Mouse (Mus musculus): Measurements from ENCODE around the gene Rnf167. TPM values are rescaled to one million over a fixed set of nuclear protein-coding genes. Genes with fewer than 3 reads are reported as not detected.

Rnf167 gene
- polyA plus RNA-seq, 1 experiment from 2014 or later, result 85.6 TPM

DNA sequence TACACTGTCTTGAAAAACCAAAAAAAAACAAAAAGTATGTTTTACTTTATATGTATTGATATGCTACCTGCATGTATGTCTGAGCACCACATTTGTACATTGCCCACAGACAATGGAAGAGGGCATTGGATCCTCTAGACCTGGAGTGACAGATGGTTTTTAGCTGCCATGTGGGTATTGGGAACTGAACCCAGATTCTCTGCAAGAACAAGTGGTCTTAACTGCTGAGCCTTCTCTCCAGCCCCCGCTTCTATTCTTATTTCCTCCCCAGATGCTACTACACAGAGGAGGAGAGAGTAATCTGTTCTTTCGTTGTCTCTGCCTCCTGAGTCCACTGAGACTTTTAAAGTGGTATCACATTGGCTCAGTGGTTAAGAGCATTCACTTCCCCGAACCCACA is 46.5 kb downstream of the Rnf167 start:
- Histone ChIP-seq H3K4me3 (no peak overlapping the region), H3K27ac (replicated peaks) (no peak overlapping the region), H3K4me1 (peaks cover 7% of the 10 kb centered on the region), H3K27me3 (ENCODE audit: low read depth, poor library complexity, severe bottlenecking) (no peaks in the 10 kb centered on the region; the same call in 1 of the 2 replicates), H3K36me3 (no peaks in the 10 kb centered on the region), H3K9me3 (replicated peaks) (no peaks in the 10 kb centered on the region)
- DNase-seq (ENCODE audit: low spot score), result no peak
- 76% methylated on average over 3 of the region's 3 CpGs for WGBS

DNA sequence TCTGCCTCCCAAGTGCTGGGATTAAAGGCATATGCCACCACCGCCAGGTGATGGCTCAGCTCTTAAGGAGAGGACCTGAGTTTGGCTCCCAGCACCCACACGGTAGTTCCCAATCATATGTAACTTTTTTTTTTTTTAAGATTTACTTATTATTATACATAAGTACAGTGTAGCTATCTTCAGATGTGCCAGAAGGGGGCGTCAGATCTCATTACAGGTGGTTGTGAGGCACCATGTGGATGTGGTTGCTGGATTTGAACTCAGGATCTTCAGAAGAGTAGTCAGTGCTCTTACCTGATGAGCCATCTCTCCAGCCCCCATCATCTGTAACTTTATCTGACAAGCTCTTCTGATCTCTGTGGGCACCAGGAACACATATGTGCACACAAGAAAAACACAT is 50.3 kb downstream of the Rnf167 start:
- H3K27me3 ChIP-seq (ENCODE audit: low read depth, poor library complexity, severe bottlenecking), result peaks cover 8% of the 10 kb centered on the region; the same call in 1 of the 2 replicates
- H3K27ac ChIP-seq (replicated peaks), result no peak overlapping the region
- DNase-seq (ENCODE audit: low spot score), result no peak
- H3K36me3 ChIP-seq, result peaks cover 1% of the 10 kb centered on the region; the same call in 1 of the 2 replicates
- H3K4me1 ChIP-seq, result peaks cover 27% of the 10 kb centered on the region
- WGBS, result 81% methylated on average over 3 of the region's 3 CpGs
- no peak overlapping the region for H3K4me3 ChIP-seq
- no peaks in the 10 kb centered on the region for H3K9me3 ChIP-seq (replicated peaks)

DNA sequence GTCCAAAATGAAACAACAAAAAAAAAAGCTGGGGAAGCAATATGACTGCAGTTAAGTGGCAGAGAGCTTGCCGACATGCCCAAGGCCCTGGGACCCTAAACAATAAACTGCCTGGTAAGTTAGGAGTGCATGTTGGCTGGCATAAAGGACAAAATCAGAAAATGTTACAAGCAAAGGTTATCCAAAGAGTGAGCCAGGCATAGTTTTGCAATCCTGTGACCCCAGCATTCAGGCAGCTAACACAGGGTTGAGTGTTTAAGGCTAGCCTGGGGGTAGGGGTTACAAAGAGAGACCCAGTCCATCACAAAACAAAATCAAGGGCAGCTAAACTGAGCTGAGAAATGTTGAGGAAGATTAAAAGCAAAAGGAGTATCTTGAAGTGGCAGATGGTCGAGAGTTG is 52.0 kb downstream of the Rnf167 start:
- Histone ChIP-seq H3K4me1 (peaks cover 35% of the 10 kb centered on the region), H3K4me3 (peak overlapping the region; percentile 93; the same call in 1 of the 2 replicates), H3K9me3 (replicated peaks) (no peaks in the 10 kb centered on the region), H3K36me3 (peaks cover 18% of the 10 kb centered on the region), H3K27me3 (ENCODE audit: low read depth, poor library complexity, severe bottlenecking) (peaks cover 8% of the 10 kb centered on the region; the same call in 1 of the 2 replicates), H3K27ac (replicated peaks) (no peak overlapping the region)
- DNase-seq (ENCODE audit: low spot score), result no peak
- 78% methylated on average over 2 of the region's 2 CpGs for WGBS

DNA sequence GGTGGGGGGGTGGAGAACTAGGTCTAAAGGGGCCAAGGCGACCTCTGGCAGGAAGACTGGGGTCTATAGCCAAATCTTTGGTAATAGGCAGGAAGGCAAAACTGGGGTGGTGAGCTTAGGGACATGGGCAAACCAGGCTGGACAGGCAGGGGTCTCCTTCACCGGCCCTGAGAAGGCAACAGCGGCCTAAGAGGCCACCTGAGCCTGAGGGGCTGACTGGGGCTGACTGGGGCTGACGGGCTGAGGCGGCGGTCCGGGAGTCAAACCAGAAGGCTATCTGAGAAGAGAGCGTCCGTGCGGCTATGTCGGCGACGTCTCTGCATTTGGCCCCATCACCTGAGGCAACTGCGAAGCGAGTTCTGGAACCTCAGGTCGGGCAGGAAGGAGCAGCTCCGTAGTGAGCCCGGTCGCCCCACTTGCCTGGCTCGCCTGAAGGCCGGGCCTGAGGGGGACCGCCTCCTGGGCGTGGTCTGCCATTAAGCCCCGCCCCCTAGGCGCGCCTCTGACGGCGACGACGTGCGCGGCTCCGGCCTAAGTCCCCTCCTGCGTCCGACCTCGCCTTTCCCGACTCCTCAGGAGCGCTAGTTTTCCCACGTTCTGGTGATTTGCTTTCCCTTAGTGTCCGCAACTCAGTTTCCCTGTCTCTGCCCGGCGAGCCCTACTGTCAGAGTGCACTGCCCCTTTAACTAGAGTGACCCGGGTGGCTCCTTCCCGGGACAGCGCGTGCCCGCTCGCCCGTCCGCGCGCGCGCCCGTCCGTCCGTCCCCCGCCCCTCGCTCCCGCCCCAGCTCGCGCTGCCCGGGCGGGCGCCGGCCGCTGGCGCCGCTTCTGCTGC is 52.9 kb downstream of the Rnf167 start, which contains the start of the genes Inca1 and Kif1c:
Inca1 (minus strand) TSS at position 434 of the 835 bp plus-strand sequence.
Kif1c (plus strand) TSS at position 827 of the 835 bp plus-strand sequence.
- DNase-seq (ENCODE audit: low spot score), result peak; percentile 90
- WGBS, result under 1% methylated on average over 69 of the region's 69 CpGs
- peak within 1 kb of the TSS; percentile 95 for H3K27ac ChIP-seq (replicated peaks)

DNA sequence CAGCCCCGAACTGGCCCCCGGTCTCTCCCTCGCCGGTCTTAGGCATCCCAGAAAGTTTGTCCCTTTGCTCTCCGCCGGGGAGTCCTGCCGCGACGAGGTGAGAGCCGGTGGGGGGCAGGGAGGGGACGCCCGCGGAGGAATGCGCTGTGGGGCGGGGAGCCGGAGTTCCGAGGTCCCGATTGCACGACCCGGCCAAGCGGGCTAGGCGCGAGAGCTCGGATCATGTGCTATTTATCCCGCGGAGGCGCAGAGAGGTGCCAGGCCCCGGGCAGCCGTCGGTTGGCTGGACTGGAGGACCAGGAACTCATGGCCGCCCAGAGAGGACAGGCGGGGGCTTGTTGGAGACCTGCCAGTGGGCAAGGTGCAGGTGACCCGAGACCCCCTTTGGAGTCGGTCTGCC is 53.6 kb downstream of the Rnf167 start:
- Histone ChIP-seq H3K27me3 (ENCODE audit: low read depth, poor library complexity, severe bottlenecking) (peaks cover 8% of the 10 kb centered on the region; the same call in 1 of the 2 replicates), H3K4me3 (peak overlapping the region; percentile 93), H3K9me3 (replicated peaks) (no peaks in the 10 kb centered on the region), H3K36me3 (peaks cover 34% of the 10 kb centered on the region), H3K4me1 (peaks cover 35% of the 10 kb centered on the region), H3K27ac (replicated peaks) (peak overlapping the region; percentile 95)
- WGBS, result under 1% methylated on average over 34 of the region's 34 CpGs
- peak; percentile 66 for DNase-seq (ENCODE audit: low spot score)

More for the DNA sequence above, 52.9 kb downstream of the Rnf167 start, which contains the start of the genes Inca1 and Kif1c:
- H3K9me3 ChIP-seq (replicated peaks), result no peaks in the 10 kb centered on the region
- H3K4me1 ChIP-seq, result peaks cover 35% of the 10 kb centered on the region
- peak within 1 kb of the TSS; percentile 93 for H3K4me3 ChIP-seq
- H3K36me3 ChIP-seq, result peaks cover 27% of the 10 kb centered on the region
- peaks cover 8% of the 10 kb centered on the region; the same call in 1 of the 2 replicates for H3K27me3 ChIP-seq (ENCODE audit: low read depth, poor library complexity, severe bottlenecking)

Other genes starting within 250 kb of the Rnf167 start
- gene Pelp1, start 237.2 kb upstream of the Rnf167 start, polyA plus RNA-seq (2016; fragmentation: Nextera tagmentation; extraction: Ambion mirVana), result 52.2 and 53.2 TPM in 2 replicates
- gene Arrb2, start 214.6 kb upstream of the Rnf167 start, polyA plus RNA-seq (2016; fragmentation: Nextera tagmentation; extraction: Ambion mirVana), result 28.3 and 37.4 TPM in 2 replicates
- gene Med11, start 195.3 kb upstream of the Rnf167 start, polyA plus RNA-seq (2016; fragmentation: Nextera tagmentation; extraction: Ambion mirVana), result 39.7 and 44.6 TPM in 2 replicates
- 0.14 and 0.40 TPM in 2 replicates for gene Zmynd15, start 187.8 kb upstream of the Rnf167 start, polyA plus RNA-seq (2016; fragmentation: Nextera tagmentation; extraction: Ambion mirVana)
- 0.46 and 0.63 TPM in 2 replicates for gene Cxcl16, start 187.3 kb upstream of the Rnf167 start, polyA plus RNA-seq (2016; fragmentation: Nextera tagmentation; extraction: Ambion mirVana)
- gene Tm4sf5, start 142.0 kb upstream of the Rnf167 start, polyA plus RNA-seq (2016; fragmentation: Nextera tagmentation; extraction: Ambion mirVana), result 0.22 TPM in 1 of 2 replicates, not detected in the other
- gene Vmo1, start 132.6 kb upstream of the Rnf167 start, polyA plus RNA-seq (2016; fragmentation: Nextera tagmentation; extraction: Ambion mirVana), result not detected in 2 replicates
- 0.15 and 0.25 TPM in 2 replicates for gene Gltpd2, start 128.0 kb upstream of the Rnf167 start, polyA plus RNA-seq (2016; fragmentation: Nextera tagmentation; extraction: Ambion mirVana)
- 1,085 and 1,129 TPM in 2 replicates for gene Psmb6, start 121.9 kb upstream of the Rnf167 start, polyA plus RNA-seq (2016; fragmentation: Nextera tagmentation; extraction: Ambion mirVana)
- not detected in 2 replicates for gene Gm40193, start 114.3 kb upstream of the Rnf167 start, polyA plus RNA-seq (2016; fragmentation: Nextera tagmentation; extraction: Ambion mirVana)
- gene Pld2, start 107.2 kb upstream of the Rnf167 start, polyA plus RNA-seq (2016; fragmentation: Nextera tagmentation; extraction: Ambion mirVana), result 3.5 and 4.1 TPM in 2 replicates
- gene Mink1, start 84.4 kb upstream of the Rnf167 start, polyA plus RNA-seq (2016; fragmentation: Nextera tagmentation; extraction: Ambion mirVana), result 10.3 and 12.6 TPM in 2 replicates
- not detected in 2 replicates for gene 4930544D05Rik, start 31.4 kb upstream of the Rnf167 start, polyA plus RNA-seq (2016; fragmentation: Nextera tagmentation; extraction: Ambion mirVana)
- not detected in 2 replicates for gene Chrne, start 28.0 kb upstream of the Rnf167 start, polyA plus RNA-seq (2016; fragmentation: Nextera tagmentation; extraction: Ambion mirVana)
- 0.44 and 0.48 TPM in 2 replicates for gene Gp1ba, start 8.1 kb upstream of the Rnf167 start, polyA plus RNA-seq (2016; fragmentation: Nextera tagmentation; extraction: Ambion mirVana)
- 142 and 149 TPM in 2 replicates for gene Slc25a11, start 244 bp downstream of the Rnf167 start, polyA plus RNA-seq (2016; fragmentation: Nextera tagmentation; extraction: Ambion mirVana)
- gene Pfn1, start 7.4 kb downstream of the Rnf167 start, polyA plus RNA-seq (2016; fragmentation: Nextera tagmentation; extraction: Ambion mirVana), result 1,553 and 1,733 TPM in 2 replicates
- gene Eno3, start 10.0 kb downstream of the Rnf167 start, polyA plus RNA-seq (2016; fragmentation: Nextera tagmentation; extraction: Ambion mirVana), result 22.6 and 32.8 TPM in 2 replicates
- gene Spag7, start 22.2 kb downstream of the Rnf167 start, polyA plus RNA-seq (2016; fragmentation: Nextera tagmentation; extraction: Ambion mirVana), result 186 TPM in 2 replicates
- gene Camta2, start 40.9 kb downstream of the Rnf167 start, polyA plus RNA-seq (2016; fragmentation: Nextera tagmentation; extraction: Ambion mirVana), result 9.8 and 12.4 TPM in 2 replicates
- 1.00 and 1.3 TPM in 2 replicates for gene Inca1, start 52.9 kb downstream of the Rnf167 start, polyA plus RNA-seq (2016; fragmentation: Nextera tagmentation; extraction: Ambion mirVana)
- 1.8 and 2.0 TPM in 2 replicates for gene Kif1c, start 53.3 kb downstream of the Rnf167 start, polyA plus RNA-seq (2016; fragmentation: Nextera tagmentation; extraction: Ambion mirVana)
- 6.9 and 10.2 TPM in 2 replicates for gene Zfp3, start 117.0 kb downstream of the Rnf167 start, polyA plus RNA-seq (2016; fragmentation: Nextera tagmentation; extraction: Ambion mirVana)
- gene Scimp, start 165.4 kb downstream of the Rnf167 start, polyA plus RNA-seq (2016; fragmentation: Nextera tagmentation; extraction: Ambion mirVana), result not detected in 2 replicates
- gene Rabep1, start 197.5 kb downstream of the Rnf167 start, polyA plus RNA-seq (2016; fragmentation: Nextera tagmentation; extraction: Ambion mirVana), result 38.2 and 39.2 TPM in 2 replicates